Mouse (Mus musculus) R1 (cell line): ENCODE measurements around the gene Spta1.

Experiments
- DNase-seq: peaks from one replicate; pipeline ENCODE4 v3.0.0-alpha.2; 2018; ENCODE audit warnings: low read depth, low spot score

The Spta1 gene

GRCm38 (mm10) chr1:174172605-174173004 is at the start of gene Spta1:
Gene Spta1, plus strand, starts transcription at chr1:174172776.
- peak; percentile 90 for DNase-seq

DNA sequence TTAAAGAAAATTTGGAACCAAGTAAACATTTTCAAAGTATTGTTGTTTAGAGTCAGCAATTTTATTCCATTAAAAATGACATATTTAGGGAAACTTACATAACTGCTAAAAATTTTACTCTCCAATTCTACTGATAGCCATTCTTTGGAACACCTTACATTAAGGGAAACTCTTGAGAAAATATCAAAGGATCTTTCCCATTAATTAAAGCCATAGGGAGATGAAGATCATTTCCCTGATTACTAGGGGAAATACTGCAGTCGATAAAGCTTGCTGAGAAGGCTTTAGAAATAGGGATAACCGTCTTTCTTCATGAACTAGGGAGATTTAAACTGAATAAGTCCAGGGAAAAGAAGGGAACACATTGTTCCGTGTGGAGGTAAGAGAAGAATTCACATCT is 41.4 kb upstream of the Spta1 start, which contains the start of gene Olfr424:
Gene Olfr424 (plus strand): TSS at position 301 of the 400 bp plus-strand sequence.
- DNase-seq, result no peak

DNA sequence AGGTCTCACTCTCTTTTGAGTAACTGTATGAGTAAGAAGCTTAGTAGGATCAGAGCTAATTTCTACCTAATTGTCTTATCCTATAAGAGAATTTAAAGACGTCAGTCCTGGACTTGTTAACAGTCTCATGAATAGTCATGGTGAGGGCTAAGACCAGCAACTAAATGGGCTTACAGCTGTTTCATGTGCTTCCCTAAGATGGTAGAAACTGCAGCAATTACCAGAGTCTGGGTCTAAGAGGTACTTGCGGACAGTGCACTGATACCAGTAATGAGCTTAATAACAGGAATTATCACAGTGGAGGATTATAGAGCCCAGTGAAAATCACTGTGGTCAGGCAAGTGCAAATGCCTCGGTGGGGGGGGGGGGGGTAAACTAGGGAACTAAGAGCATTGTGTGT is 40.6 kb upstream of the Spta1 start:
- DNase-seq, result no peak

- no peak for DNase-seq
Observed at GRCm38 (mm10) chr1:174141384-174141783, 31.2 kb upstream of the Spta1 start.

- DNase-seq, result no peak
Observed at GRCm38 (mm10) chr1:174146696-174147095, 25.9 kb upstream of the Spta1 start.

GRCm38 (mm10) chr1:174149289-174149688 is 23.3 kb upstream of the Spta1 start:
- no peak for DNase-seq

DNA sequence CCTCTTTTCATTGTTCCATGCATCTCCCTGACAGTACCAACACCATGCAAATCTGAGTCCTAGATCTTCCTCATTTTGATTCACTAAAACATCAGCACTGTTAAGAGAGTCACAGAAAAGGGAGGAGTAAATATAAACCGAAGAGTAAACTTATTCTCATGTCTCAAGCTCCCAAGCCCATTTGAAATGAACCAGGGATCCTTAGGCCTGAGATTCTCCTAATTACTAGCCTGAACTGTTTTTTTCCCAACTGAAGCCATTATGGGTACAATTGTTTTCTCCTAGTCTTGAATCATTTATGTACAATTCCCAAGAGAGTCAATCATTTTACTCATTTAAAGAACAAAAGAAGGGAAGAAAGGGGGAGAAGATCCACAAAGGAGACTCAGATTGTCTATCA is 17.2 kb upstream of the Spta1 start, which contains the start of gene Olfr420:
Gene Olfr420 (plus strand): TSS at position 301 of the 400 bp plus-strand sequence.
- DNase-seq, result no peak

- DNase-seq, result no peak
Observed at GRCm38 (mm10) chr1:174157622-174158021, 15.0 kb upstream of the Spta1 start.

- DNase-seq, result no peak
Observed at GRCm38 (mm10) chr1:174158512-174158911, 14.1 kb upstream of the Spta1 start.

DNA sequence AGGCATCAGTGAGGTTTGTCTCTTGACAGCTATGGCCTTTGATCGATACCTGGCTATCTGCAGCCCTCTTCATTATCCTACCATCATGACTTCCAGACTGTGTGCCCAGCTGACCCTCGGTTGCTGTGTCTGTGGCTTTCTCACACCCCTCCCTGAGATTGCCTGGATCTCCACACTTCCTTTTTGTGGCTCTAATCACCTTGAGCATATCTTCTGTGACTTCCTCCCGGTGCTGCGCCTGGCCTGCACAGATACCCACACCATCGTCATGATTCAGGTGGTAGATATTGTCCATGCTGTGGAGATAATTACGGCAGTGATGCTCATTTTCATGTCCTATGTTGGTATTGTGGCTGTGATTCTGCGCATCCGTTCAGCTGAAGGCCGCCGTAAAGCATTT is 13.5 kb upstream of the Spta1 start:
- no peak for DNase-seq

GRCm38 (mm10) chr1:174169024-174169423 is 3.6 kb upstream of the Spta1 start:
- DNase-seq, result peak; percentile 67

GRCm38 (mm10) chr1:174170706-174171501 is 1.7 kb upstream of the Spta1 start:
- DNase-seq, result no peak

- peak; percentile 17 for DNase-seq
Observed at GRCm38 (mm10) chr1:174171537-174171936, 1.0 kb upstream of the Spta1 start.

- no peak for DNase-seq
Observed at GRCm38 (mm10) chr1:174204699-174205098, 32.1 kb downstream of the Spta1 start.

GRCm38 (mm10) chr1:174212286-174212685 is 39.7 kb downstream of the Spta1 start:
- DNase-seq, result no peak

DNA sequence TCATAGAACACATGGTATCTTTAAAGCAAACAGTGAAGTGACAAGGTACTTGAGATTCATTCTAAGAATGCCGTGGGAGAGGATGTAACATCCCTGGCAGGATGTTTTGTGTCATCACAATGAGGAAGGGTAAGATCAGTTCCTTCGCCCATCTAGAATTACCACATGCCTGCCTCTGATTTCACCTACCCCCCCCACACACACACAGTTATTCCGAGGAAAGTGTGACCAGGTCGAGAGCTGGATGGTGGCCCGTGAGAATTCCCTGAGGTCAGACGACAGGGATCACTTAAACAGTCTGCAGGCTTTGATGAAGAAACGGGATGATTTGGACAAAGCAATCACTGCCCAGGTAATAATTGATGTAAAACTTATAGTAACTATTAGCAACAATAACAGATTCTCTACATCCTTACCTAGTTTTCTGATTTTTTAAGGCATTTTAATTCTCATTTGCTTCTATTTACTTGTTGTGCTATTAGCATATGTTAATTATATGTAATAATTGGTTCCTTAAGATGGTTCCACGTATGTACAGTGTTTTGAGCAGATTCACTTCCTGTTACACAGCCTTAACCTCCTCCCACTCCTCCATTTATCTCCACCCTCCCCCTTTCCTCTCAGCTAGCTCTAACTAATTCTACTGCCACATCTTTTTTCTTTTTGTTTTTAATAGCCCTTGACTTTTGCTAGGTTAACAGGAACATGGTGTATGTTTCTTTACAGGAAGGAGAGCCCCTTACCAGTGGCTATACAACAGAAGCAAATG is 42.9 kb downstream of the Spta1 start:
- no peak for DNase-seq

- DNase-seq, result no peak
Observed at GRCm38 (mm10) chr1:174216528-174217204, 44.1 kb downstream of the Spta1 start.

DNA sequence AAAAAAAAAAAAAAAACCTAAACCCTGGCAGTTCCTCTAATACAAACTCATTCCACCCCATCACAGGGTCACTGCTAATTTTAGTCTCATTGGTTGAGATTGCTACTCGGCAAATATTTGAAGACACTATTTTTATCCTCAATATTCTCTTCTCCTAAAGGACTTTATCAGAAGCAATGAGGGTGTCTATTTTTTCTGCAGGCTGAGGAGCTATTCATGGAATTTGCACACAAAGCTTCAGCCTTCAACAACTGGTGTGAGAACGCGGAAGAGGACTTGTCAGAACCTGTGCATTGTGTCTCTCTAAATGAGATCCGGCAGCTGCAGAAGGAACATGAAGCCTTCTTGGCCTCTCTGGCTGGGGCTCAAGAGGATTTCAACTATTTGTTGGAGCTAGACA is 67.3 kb downstream of the Spta1 start:
- no peak for DNase-seq

DNA sequence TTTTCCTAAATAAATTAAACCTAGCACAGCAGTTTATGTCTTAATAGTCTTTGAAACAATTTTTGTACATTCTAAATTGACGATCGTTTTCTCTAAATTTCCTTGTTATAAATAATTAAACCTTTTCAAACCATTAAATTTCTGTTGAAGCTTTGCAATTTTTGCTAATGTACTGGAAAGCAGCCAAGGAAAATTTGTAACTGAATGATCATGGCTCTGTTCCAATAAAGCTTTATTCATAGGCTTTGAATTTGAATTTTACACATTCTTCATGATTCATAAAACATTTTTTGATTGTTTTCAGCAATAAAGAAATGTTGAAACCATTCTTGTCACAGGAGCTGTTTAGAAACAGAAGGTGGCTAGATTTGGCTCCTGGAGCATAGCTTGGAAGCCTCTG is 72.0 kb downstream of the Spta1 start:
- no peak for DNase-seq

GRCm38 (mm10) chr1:174246080-174246479 is 73.5 kb downstream of the Spta1 start:
- no peak for DNase-seq

- no peak for DNase-seq
Observed at GRCm38 (mm10) chr1:174247170-174247569, 74.6 kb downstream of the Spta1 start.

GRCm38 (mm10) chr1:174250376-174250775 is 77.8 kb downstream of the Spta1 start:
- DNase-seq, result no peak
